Mouse (Mus musculus): ENCODE results near the gene Smc4. TPM values are rescaled to one million over a fixed set of nuclear protein-coding genes. Genes with fewer than 3 reads are reported as not detected.

Gene Smc4
- 100 to 1,000 TPM in 20 of 26 experiments, 10 to 100 TPM in 6; 75.2 to 232 (median 125) TPM for total RNA-seq (2018; cell fraction: chromatin; rRNA removed)
- total RNA-seq (2018; cell fraction: cytosol; rRNA removed) = 10 to 100 TPM; 21.7 to 43.9 (median 29.9) TPM
- 100 to 1,000 TPM in 2 of 26 experiments, 10 to 100 TPM in 24; 33.8 to 118 (median 62.0) TPM for total RNA-seq (2018; cell fraction: nucleus; rRNA removed)
- polyA plus RNA-seq (2018) = 33.6 to 68.6 TPM (median 37.7 TPM) in 3 replicates

GRCm38 (mm10) chr3:69004437-69005337, at the start of gene Smc4, which contains the start of gene Ift80:
Smc4 (plus strand) TSS chr3:69004738.
Ift80 (minus strand) TSS chr3:69004570.
- WGBS (ENCODE audit: missing documents) = under 1% methylated on average over 69 of the region's 76 CpGs
- Histone ChIP-seq H3K36me3 (ENCODE audit: inconsistent target) (no peaks in the 10 kb centered on the region), H3K79me2 (ENCODE audit: inconsistent target) (peaks cover 62% of the 10 kb centered on the region), H3K27ac (peak within 1 kb of the TSS; percentile 93), H3K4me3 (ENCODE audit: inconsistent target) (peak within 1 kb of the TSS; percentile 94)

DNA sequence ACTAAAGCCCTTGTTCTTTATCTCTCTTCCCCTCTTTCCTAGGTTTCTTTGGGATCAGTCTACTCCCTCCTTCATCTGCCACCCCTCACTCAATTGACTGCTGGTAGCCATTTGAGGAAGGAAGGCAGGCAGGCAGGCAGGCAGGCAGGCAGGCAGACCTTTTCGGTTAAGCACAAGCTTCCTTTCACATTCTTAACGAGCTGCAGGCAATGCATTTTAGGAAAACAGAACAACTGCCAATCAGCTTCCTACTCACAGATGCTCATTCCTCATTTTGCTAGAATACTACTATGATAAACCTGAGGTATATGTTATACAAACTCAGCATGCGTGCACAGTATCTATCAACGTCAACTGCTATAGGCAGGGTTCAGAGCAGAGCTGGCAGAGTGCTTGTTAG, 48.1 kb upstream of the Smc4 start:
- Histone ChIP-seq H3K4me3 (ENCODE audit: inconsistent target) (no peak overlapping the region), H3K36me3 (ENCODE audit: inconsistent target) (no peaks in the 10 kb centered on the region), H3K79me2 (ENCODE audit: inconsistent target) (no peaks in the 10 kb centered on the region), H3K27ac (no peak overlapping the region)
- WGBS (ENCODE audit: missing documents) = 37% methylated on average over 4 of the region's 4 CpGs

- 18% methylated on average over 3 of the region's 3 CpGs for WGBS (ENCODE audit: missing documents)
- H3K27ac ChIP-seq = no peak overlapping the region
Observed at GRCm38 (mm10) chr3:68957413-68957812, 47.1 kb upstream of the Smc4 start.

GRCm38 (mm10) chr3:68964682-68965081, 39.9 kb upstream of the Smc4 start:
- Histone ChIP-seq H3K4me3 (ENCODE audit: inconsistent target) (no peak overlapping the region), H3K79me2 (ENCODE audit: inconsistent target) (no peaks in the 10 kb centered on the region), H3K36me3 (ENCODE audit: inconsistent target) (no peaks in the 10 kb centered on the region), H3K27ac (no peak overlapping the region)

More at GRCm38 (mm10) chr3:68957413-68957812, 47.1 kb upstream of the Smc4 start:
- Histone ChIP-seq H3K4me3 (ENCODE audit: inconsistent target) (no peak overlapping the region), H3K36me3 (ENCODE audit: inconsistent target) (no peaks in the 10 kb centered on the region), H3K79me2 (ENCODE audit: inconsistent target) (no peaks in the 10 kb centered on the region)

DNA sequence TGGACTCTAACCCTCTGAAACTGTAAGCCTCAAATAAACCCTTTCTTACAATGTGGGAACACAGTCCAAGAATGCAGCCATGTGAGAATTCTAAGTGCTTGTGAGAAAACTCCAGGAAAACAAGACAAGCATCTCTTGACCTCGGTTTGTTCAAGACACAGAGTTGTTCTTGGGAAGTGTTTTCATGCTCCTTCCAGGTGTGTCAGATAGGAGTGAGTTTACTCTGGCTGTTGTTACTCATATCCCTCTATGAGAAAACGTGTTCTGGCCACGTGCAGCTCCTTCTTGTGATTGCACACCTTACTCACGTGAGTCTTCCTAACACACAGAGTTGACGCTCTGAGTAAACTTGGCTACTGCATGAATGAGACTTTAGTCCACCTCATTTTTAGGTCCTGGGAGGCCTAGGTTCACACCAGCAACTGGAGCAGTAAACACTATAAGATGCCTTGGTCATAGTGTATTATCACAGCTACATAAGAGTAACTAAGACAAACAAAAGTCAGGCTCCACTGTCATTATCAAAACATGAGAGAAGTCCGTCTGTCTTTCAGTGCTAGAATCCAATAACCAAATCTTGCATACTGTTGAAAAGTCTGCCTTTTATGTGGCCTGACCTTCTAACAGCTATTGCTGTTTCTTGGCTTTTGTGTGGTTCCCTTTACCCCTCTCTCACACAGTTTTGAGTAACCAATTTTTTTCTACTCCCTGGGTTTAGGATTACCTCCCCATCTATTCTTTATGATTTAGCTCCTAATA, 37.8 kb upstream of the Smc4 start:
- Histone ChIP-seq H3K27ac (no peak overlapping the region), H3K79me2 (ENCODE audit: inconsistent target) (no peaks in the 10 kb centered on the region), H3K4me3 (ENCODE audit: inconsistent target) (no peak overlapping the region), H3K36me3 (ENCODE audit: inconsistent target) (no peaks in the 10 kb centered on the region)
- 94% methylated on average over 6 of the region's 6 CpGs for WGBS (ENCODE audit: missing documents)

- Histone ChIP-seq H3K27ac (no peak overlapping the region), H3K4me3 (ENCODE audit: inconsistent target) (no peak overlapping the region), H3K79me2 (ENCODE audit: inconsistent target) (no peaks in the 10 kb centered on the region), H3K36me3 (ENCODE audit: inconsistent target) (no peaks in the 10 kb centered on the region)
- 86% methylated on average over 6 of the region's 6 CpGs for WGBS (ENCODE audit: missing documents)
Observed at GRCm38 (mm10) chr3:68967404-68967803, 37.1 kb upstream of the Smc4 start.

- Histone ChIP-seq H3K79me2 (ENCODE audit: inconsistent target) (no peaks in the 10 kb centered on the region), H3K36me3 (ENCODE audit: inconsistent target) (no peaks in the 10 kb centered on the region), H3K27ac (no peak overlapping the region), H3K4me3 (ENCODE audit: inconsistent target) (no peak overlapping the region)
- 98% methylated on average over 3 of the region's 3 CpGs for WGBS (ENCODE audit: missing documents)
Observed at GRCm38 (mm10) chr3:68969091-68969590, 35.4 kb upstream of the Smc4 start.

GRCm38 (mm10) chr3:68973574-68973973, 31.0 kb upstream of the Smc4 start:
- WGBS (ENCODE audit: missing documents) = 73% methylated on average over 1 of the region's 1 CpGs

GRCm38 (mm10) chr3:68974639-68975532, 29.7 kb upstream of the Smc4 start:
- 89% methylated on average over 8 of the region's 8 CpGs for WGBS (ENCODE audit: missing documents)
- Histone ChIP-seq H3K36me3 (ENCODE audit: inconsistent target) (no peaks in the 10 kb centered on the region), H3K27ac (no peak overlapping the region)

More at GRCm38 (mm10) chr3:68973574-68973973, 31.0 kb upstream of the Smc4 start:
- Histone ChIP-seq H3K36me3 (ENCODE audit: inconsistent target) (no peaks in the 10 kb centered on the region), H3K27ac (no peak overlapping the region), H3K4me3 (ENCODE audit: inconsistent target) (no peak overlapping the region), H3K79me2 (ENCODE audit: inconsistent target) (no peaks in the 10 kb centered on the region)

GRCm38 (mm10) chr3:68975533-68976490, 28.7 kb upstream of the Smc4 start:
- Histone ChIP-seq H3K79me2 (ENCODE audit: inconsistent target) (no peaks in the 10 kb centered on the region), H3K27ac (peak overlapping the region; percentile 17; the same call in 1 of the 2 replicates), H3K4me3 (ENCODE audit: inconsistent target) (no peak overlapping the region), H3K36me3 (ENCODE audit: inconsistent target) (no peaks in the 10 kb centered on the region)
- WGBS (ENCODE audit: missing documents) = 49% methylated on average over 8 of the region's 9 CpGs

More at GRCm38 (mm10) chr3:68974639-68975532, 29.7 kb upstream of the Smc4 start:
- Histone ChIP-seq H3K4me3 (ENCODE audit: inconsistent target) (no peak overlapping the region), H3K79me2 (ENCODE audit: inconsistent target) (no peaks in the 10 kb centered on the region)

- Histone ChIP-seq H3K36me3 (ENCODE audit: inconsistent target) (no peaks in the 10 kb centered on the region), H3K79me2 (ENCODE audit: inconsistent target) (no peaks in the 10 kb centered on the region), H3K27ac (no peak overlapping the region), H3K4me3 (ENCODE audit: inconsistent target) (no peak overlapping the region)
- WGBS (ENCODE audit: missing documents) = 67% methylated on average over 4 of the region's 4 CpGs
Observed at GRCm38 (mm10) chr3:68977696-68978095, 26.8 kb upstream of the Smc4 start.

DNA sequence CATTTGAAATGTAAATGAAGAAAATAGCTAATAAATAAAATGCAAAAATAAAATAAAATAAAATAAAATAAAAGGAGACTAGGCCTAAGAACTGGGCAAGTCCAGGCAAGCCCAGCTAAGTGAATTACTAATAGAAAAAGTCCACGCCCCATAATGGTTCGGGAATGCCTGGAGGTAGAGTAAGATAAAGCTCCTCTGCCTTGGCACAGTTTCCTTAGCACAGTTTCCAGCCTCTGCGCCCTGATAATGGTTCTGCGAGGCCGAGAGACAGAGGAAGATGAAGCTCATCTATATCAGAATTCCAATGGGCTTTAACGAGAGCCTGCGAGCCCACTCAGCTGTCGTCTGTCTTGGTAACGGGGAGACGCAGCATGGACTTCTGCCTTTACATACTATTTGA, 25.4 kb upstream of the Smc4 start:
- H3K4me3 ChIP-seq (ENCODE audit: inconsistent target) = no peak overlapping the region
- no peak overlapping the region for H3K27ac ChIP-seq
- H3K36me3 ChIP-seq (ENCODE audit: inconsistent target) = no peaks in the 10 kb centered on the region
- WGBS (ENCODE audit: missing documents) = 90% methylated on average over 10 of the region's 10 CpGs
- H3K79me2 ChIP-seq (ENCODE audit: inconsistent target) = no peaks in the 10 kb centered on the region

GRCm38 (mm10) chr3:68980898-68981297, 23.6 kb upstream of the Smc4 start:
- peak overlapping the region; percentile 40; the same call in 1 of the 2 replicates for H3K27ac ChIP-seq
- H3K4me3 ChIP-seq (ENCODE audit: inconsistent target) = no peak overlapping the region
- H3K36me3 ChIP-seq (ENCODE audit: inconsistent target) = no peaks in the 10 kb centered on the region
- H3K79me2 ChIP-seq (ENCODE audit: inconsistent target) = no peaks in the 10 kb centered on the region
- 3% methylated on average over 9 of the region's 9 CpGs for WGBS (ENCODE audit: missing documents)
